Mouse (Mus musculus): ENCODE data around the gene Nudcd3.
"Not testable (repeated sequence)": the region's sequence is repeated elsewhere in the genome, so short reads cannot be mapped to it uniquely, and the experiment has no call there.

Gene Nudcd3

DNA sequence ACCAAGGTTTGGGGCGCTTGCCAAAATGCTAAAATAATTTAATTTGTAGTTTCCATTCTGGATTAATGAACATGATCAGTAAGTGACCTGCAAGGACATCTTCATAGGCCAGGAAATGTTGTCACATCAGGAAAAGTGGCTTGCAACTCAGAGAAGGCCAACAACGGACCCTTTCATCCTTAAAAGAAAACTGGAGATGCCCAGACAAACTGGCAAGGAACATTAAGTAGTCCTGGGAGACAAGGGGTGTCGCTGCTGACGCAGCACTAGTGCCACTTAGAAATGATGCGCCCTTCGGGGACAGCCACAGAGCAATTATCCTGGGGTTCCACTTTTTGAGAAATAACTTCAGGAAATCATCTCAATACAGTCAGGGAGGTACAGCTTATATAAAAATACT is 80.2 kb downstream of the Nudcd3 start:
- no peak for DNase-seq

DNA sequence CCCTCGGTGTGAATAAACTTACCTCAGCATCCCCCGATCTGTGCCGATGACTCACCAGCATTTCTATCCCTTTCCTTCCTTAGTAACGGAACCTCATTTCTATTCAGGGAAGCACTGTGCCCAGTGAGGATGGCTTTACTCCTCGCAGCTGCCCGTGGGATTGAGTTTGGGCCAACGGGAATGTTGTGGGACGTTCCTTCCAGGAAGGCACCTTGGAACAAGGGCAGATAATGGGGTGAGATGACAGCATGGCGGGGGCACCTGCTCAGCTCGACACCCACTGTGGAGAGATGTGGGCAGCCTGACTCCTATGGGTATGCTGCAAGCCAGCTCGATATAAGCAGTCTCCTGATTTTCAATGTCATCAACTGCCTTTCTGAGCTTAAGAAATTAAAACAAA is 80.9 kb downstream of the Nudcd3 start:
- DNase-seq: no peak

DNA sequence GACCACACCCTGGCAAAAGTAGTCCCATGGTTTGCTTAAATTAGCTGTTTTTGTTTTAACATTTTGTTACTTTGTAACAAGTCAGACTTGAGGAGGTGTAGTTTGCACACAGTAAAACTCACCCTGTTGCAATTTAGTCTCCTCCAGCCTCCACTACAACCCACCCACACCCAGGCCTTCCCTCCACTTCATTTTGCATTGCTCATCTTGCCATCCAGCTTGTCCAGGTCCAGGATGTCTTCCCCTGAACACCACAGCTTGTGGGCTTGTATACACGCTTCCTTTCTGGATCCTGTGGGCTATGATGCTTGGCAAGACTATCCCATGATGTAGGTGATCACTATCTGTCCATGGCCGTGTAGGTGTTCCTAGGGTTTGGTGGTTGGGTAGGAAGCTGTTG is 82.3 kb downstream of the Nudcd3 start:
- no peak for DNase-seq

DNA sequence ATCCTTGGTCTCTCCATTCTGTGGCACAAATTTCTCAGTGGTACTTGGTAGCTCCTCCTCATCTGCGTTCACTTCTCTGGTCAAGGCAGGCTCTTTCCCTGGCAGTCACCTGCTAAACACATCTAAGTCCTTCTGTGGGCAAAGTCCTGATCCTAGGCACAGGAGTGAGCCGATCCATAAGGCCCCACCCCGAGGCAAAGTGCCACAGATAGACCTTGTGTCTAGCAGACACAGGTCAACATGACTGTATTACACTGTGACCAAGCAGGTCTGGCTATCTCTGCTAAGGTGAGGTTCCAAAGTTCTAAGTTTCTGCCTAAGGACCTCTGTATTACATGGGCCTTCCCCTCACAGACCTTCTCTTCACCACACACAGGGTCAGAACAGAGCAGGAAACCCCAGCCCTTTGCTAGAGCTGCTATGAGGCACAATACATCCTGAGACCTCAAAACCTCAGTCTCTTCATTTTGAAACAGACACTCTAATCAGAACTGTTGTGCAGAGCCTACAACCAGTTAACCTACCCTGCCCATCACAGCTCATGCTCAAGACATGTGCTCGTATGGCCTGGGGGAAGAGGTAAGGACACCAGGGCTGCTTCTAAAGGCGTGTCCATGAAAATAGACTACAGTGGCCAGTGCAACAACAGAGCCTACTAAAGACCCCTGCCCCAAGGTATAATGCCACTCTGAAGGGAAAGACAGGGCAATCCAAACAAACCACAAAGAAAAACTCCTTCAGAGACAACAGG is 88.3 kb downstream of the Nudcd3 start:
- peak; percentile 13 for DNase-seq

DNA sequence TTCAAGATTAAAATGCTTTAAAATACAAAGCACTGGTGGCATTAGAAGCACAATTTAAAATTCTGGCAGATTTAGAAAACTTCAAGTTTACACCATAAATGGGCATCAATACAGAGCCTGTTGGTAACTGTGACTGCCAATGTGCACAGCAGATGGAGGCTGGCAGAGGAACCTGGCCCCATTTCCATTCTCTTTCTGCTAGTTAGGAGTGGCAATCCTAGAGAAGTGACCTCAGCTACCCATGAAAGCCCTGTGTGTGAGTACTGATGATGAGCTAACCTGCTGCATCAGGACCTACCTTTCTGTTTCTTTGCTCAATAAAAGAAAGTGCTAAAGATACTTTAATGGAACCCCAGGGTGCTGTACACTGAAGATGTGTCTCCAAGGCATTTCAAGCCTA is 90.2 kb downstream of the Nudcd3 start:
- DNase-seq: no peak

DNA sequence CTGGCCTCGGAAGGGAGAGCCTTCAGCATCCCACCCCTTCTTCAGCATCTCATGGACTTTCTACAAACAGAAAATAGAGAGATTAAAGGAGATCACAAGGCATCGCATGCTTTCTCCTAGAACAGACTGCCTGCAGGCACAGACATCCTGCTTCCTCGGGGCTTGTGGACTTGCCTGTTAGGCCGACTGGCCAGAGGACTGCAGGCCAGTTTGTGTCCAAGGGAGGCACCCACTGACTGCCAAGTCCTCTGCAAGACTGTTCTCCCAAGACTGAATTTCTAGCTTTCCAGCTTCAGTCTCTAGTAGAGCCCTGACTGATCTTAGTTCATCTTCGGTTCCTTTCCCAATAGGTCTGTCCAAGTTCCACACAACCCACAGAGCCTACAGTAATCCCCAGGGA is 91.9 kb downstream of the Nudcd3 start:
- DNase-seq: no peak

DNA sequence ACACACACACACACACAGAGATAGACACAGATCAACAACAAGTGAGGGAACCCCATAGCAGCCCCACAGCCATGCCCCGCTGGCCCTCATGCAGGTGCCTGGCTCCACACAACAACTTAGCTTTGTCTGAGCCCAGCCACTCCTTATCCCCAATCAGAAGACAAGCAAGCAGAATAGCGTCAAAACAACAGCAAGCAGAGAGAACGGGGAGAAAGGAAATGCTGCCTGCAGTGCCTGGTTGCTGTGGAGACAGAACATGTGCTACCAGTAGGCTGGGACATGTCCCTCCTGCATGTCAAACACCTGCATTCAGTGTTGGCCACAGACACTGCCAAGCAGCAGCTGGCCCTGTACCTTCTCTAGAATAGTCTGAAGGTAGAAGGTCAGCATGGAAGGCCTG is 92.5 kb downstream of the Nudcd3 start:
- DNase-seq: no peak

DNA sequence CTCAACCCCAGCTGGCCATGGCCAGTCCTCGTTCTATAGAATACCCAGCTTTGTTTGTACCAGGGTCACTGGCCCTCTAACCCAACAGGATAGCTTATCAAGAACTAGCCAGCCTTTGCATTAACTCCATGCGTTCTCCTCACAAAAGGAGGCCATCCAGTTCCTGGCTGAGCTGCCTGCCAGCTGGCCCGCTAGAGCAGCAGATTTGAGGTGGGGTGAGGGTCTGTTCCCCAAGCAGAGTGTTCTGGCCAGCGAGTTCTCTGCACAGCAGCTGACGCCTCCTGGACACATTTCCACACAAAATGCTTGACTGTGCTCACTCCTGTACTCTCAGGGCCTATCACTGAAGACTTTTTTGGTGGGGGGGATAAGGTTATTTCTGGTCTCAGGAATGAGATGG is 95.5 kb downstream of the Nudcd3 start:
- DNase-seq: no peak

DNA sequence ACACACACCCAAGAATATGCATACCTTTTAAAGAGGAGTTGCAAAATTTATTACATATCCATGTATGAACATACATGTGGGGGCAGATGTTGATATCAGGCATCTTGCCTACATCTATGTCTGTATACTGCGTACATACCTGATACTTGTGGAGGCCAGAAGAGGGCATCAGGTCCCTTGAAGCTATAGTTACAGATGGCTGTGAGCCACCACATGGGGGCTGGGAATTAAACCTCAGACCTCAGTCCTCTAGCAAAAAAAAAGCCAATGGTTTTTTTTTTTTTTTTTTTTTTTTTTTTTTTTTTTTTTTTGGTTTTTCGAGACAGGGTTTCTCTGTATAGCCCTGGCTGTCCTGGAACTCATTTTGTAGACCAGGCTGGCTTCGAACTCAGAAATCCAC is 103.6 kb downstream of the Nudcd3 start:
- DNase-seq: not testable (repeated sequence)

DNA sequence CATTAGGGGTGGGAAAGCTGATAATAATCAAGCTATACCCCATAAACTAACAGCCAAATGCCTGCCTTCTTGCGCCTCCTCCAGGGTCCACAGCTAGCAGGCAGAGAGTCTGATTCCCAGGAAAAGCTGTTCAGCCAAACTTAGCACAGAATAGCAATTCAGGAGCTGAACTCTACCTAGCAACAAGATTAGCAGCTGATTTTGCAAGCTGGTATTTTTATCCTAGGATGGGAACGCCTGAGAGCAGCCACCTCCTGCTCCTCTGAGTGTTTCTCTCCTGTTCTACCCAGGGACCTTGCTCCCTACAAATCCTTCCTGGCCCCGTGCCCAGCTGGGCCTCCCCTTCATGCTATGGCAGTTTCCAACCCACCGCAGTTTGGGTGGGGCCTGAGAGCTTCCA is 113.2 kb downstream of the Nudcd3 start:
- no peak for DNase-seq

DNA sequence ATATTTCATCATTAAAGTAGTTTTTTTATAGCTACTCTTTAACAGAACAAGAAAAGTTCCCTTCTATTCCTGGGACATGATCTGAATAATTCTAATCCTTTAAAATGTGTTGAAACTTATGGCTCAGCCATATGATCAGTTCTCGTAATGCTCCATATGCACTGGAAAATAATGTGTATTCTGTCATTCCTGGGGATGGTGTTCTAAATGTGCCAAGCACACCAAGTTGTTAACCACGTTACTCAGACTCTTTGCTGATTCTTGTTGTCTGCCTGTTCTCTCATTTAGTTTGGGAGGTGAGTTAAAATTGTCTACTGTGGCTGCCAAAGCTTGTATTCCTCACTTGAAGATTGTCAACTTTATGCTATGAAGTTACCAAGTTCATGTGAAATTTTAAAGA is 121.5 kb downstream of the Nudcd3 start:
- no peak for DNase-seq

DNA sequence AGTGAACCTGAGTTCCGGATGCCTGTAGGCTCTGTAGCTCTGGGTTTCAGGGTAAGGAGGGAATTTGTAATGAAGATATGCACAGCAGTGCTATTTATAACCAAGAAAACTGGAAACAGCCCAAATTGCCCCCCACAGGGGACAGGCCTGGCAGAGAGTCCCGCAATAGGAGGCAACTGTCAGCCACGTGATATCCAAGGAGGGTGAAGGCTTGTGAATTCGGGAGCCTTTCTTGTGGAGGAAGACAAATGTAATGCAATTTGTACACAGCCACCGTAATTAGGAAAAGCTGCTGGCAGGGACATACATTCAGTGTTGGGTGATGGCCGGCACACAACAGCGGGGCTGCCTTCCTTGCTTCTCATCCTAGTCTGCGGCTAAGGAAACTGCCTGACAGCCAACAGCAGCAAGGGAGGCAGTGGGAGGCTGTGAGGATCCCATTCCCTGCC is 124.6 kb downstream of the Nudcd3 start:
- DNase-seq: no peak

DNA sequence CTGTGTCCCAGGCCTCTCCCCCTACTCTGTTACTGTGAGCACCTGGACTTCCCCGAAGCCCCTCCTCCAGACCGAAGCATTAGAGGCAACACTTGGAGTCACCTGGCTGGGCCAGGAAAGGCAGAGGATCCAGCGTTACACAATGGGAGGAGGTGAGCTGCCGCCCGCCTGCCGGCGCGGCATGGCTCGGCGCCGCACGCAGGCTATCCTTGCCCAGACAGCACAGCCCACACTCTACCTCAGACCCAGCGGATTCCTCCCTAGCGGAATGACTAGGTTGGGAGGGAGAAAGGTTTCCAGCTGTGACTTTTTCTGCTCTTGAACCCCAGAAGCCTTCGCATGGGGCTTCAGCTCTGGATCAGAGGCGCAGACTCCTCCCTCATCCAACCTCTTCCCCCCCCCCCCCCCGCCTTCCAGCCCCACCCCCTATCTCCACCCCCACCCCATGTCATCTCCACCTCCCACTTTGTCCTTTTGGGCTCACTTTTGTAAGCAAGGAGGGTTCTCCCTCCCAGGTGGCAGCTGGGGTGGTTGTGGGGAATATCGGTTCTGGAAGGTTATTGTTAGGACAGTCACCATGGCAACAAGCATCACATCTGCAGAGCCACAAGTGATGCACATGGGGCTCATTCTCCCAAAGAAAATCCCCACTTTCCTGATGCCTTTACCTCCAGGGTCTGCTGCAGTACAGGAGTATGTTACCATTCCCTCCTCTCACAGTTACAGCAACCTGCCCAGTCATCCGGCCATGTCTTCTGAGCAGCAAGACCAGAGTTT is 131.8 kb downstream of the Nudcd3 start:
- no peak for DNase-seq

DNA sequence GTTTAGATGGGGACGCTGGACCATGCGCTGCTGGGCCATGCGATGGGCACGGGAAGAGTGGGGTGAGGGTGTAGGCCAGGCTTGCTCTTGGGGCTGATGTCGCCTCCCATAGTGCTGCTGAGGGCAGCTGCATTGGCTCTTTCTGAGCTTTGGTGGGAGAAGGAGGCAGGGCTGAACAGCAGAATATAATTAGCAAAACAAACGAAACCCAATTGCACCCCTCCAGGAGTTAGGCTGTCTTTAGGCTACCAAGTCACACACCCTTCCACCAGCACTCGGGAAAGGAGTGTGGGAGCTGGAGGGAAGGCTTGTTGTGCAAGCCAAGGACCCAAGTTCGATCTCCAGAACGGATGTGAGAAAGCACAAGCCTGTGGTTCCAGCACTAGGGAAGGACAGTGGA is 133.1 kb downstream of the Nudcd3 start:
- DNase-seq: no peak

DNA sequence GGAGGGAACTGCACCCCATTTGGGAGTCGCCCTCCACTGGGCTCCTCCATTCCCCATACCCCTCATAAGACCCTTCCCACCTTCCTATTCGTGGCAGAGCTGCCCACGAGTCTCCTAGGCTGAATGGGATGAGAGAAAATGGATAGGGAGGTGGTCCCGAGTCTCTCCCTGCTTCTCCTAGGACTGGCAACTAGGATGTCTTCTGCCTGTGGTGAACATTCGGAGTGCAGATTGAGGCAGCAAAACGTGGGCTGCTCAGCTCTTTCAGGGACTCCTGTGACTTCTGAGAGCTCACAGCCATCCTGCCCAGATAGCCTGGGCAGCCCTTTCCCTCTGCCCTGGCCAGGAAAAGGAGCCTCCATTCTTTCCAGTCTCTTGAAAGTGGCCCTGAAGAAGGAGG is 134.0 kb downstream of the Nudcd3 start, which contains the start of gene Camk2b:
Gene Camk2b, minus strand, starts transcription at position 187 of the 400 bp plus-strand sequence.
- no peak for DNase-seq

DNA sequence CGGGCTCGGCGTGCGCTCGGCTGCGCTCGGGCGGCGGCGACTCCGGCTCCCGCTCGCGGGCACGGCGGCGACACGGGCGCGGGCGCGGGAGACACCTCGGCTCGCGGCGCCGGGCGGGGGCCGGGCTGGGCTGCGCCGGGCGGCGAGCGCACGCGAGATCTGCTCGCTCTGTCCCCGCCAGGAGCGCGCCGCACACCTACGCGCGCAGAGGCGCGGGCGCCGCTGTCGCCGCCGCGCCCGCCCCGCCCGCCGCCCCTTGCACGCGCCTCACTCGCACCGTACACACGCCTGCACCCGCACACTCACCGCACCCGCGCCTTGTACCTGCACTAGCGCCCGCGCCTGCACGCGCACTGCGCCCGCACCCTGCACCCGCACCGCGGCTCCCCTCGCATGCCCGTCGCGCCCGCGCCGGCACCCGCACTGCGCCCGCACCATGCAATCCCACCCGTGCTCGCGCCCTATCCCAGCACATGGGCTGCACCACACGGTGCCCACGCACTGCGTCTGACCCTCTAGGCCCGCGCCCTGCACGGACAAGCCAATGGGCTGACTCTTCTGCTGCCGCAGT is 134.6 kb downstream of the Nudcd3 start:
- DNase-seq: no peak

DNA sequence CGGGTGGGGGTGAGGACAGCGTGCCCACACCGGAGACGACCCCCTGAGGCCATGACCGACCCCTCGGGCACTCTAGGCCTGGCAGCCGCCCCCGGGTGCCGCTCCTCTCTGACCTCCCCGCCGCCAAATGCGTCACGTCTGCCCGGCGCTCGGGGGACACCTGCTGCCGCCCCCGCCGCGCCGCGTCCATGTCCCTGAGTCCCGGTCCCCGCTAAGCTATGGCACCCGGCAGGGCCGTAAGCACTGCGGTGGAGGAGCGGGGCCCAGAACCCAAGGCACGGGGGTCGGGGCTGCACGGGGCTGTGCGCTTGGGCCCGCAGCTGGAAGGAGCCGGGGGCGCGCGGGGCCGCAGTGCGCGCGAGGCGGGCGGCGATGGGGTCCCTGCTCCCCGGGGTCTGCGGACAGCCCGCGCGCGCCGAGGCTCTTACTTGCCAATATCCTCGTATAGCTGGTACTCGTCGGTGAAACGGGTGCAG is 135.1 kb downstream of the Nudcd3 start:
- no peak for DNase-seq

DNA sequence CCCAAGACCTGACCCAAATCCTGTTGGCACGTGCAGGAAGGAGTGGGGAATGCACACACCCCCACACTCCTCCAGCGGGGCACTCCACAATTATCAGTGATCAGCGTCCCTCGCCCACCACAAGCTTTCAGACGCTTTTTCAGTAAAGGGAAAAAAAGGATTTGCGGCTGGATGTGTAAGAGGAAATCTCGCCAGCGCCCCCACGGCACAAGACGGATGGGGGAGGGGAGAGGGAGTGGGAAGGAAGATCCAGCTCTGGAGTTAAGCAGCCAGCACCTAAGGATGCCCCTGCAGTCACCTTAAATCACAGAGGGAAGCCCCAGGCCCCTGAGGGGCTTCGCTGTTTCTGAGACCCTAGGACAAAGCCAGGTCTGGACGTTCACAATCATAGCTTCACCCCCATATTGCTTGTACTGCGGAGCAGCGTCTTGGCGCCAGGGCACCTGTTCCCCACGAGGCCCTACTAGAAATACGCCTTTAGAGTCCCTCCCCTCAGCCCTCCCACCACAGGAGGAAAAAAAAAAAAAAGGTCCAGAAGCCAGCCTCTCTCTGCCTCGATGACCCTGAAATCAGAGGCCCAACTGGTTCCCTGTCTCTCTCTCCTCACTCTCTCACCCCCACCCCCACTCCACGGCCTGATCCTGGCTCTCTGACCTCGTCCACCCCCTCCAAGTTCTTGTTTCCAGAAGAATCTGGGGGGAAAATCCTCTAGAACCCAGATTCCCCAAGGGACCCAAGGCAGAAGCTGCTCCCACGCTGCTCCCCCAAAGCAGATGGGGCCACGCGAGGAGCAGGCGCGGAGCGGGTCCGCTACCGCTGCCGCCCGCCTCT is 135.8 kb downstream of the Nudcd3 start:
- DNase-seq: no peak

DNA sequence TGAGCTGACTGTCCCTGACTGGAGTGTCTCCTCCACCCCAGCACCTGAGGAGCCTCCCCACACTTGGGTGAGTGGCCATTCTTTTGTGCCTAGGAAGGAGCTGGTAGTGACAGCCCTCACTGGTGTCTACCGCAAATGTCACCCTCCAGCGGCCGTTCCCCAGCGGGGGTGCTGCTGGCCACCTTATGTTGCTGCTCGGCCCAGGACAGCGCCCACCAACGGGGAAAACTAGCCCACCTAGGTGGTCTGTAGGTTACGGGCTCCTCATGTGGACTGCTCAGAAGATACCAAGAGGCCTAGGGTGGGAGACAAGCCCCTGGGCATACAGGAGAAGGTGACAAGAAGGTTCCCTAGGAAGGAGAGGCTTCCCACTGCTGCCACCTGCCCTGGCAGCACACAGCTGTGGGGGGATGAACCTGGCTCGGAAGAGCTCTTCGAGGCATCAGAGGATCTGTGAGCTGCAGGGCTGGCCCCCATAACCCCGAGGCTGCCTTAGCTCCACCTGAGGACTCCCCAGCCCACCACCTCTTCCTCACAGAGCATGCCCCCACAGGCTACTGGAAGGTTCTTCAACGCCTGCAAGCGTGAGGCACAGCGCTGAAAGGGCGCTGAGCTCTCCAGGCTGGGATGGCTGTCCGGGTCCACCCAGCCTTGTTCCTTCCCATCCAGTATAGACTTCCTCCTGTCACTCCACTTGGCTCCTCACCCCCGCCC is 136.6 kb downstream of the Nudcd3 start:
- DNase-seq: no peak

DNA sequence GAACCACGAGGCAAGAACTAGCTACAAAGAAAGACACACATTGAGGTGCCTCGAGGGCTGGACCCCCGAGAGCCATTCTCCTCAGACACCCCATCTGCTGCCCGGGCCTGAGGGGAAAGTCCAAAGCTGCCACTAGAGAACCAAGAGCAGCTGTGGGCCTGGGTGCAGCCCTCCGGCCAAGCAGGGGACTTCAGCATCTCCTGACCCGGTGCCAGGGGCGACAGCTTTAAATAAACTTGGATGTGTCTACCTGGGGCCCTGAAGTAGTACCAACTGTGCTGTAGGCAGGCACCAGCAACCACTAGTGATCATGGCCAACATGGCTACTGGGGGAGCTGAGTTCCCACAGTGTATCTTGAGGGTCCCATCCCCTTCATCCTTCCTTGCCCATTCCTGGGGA is 137.2 kb downstream of the Nudcd3 start:
- no peak for DNase-seq

DNA sequence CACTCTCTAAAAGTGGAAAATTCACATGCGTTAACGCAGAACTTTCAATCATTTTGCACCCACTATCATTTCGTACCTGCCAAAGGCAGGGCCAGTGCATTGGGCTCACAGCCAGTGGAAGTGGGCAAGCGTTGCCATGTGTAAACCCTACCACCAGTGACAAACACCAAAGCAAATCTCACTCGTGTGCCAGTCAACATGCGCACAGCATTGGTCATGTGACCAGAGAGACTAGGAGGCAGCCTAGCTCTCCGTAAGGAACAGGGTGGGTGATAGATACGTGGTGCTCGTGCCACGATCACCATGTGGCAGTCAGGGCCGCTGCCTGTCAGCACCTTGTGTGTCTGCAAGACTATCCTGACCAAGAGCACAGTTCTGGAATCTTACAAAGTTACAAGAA is 137.9 kb downstream of the Nudcd3 start:
- no peak for DNase-seq

DNA sequence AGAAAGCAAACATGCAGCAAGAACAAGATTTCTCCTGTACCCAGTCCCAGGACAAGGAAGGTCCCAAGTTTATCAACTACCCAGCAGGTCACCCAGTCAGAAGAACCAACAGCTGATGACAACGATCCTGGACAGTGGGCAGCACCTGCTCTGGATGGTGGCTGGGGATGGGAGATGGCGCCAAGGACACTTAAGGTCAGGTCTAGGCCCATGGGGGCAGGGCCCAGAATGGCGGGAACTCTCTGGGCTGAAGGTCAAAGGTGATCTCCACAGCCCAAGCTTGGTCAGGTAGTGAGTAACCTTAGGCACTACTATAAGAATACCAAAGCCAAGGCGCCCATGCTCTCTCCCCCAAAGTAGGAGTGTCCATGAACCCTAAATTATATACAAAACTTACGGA is 138.3 kb downstream of the Nudcd3 start:
- no peak for DNase-seq

Data from kidney, adult 8-10 months (tissue).